Mouse (Mus musculus) embryonic fibroblast, embryonic 13.5 days (primary cell): ENCODE data around the gene Asb7.

Experiments used
- CTCF ChIP-seq: IDR thresholded peaks from 2 replicates; pipeline ENCODE4 v1.5.1; 2011; ENCODE audit warnings: mild to moderate bottlenecking, control low read depth, low read length, moderate library complexity, borderline replicate concordance; ENCODE audit not compliant: insufficient read depth
- POLR2A ChIP-seq: IDR thresholded peaks from 2 replicates; pipeline ENCODE4 v1.6.1; 2011; ENCODE audit warnings: low read depth, mild to moderate bottlenecking, control low read depth, low read length, moderate library complexity

- TF ChIP-seq CTCF (no peak), POLR2A (no peak)
Measured at GRCm38 (mm10) chr7:66653596-66653995, 35.8 kb downstream of the Asb7 start.
